Comparison of ENCODE assay signal across 7 mouse cellular contexts in genomic region chrX:73911156-73911555, GRCm38 (mm10). TPM values are rescaled to one million over a fixed set of nuclear protein-coding genes. Genes with fewer than 3 reads are reported as not detected.
A peak's percentile ranks its signal among the peaks of the same experiment; 100 is the strongest.
DNase-seq lines count a peak whose midpoint lies in the region; ATAC-seq and TF ChIP-seq lines count a peak whose summit lies in the region.

No protein-coding gene starts in this region.

- intact Hi-C loops in gastrocnemius, postnatal 14 days (cut with DNase I; ENCODE audit: low total_unique reads) = no loop called here

- peak overlapping the region; percentile 37 for H3K4me2 ChIP-seq in heart, postnatal 0 days (ENCODE audit: low read depth, low read length)
- H3K4me2 ChIP-seq in neural tube, embryonic 14.5 days (ENCODE audit: low read depth, low read length) = peak overlapping the region; percentile 26; the same call in 1 of the 2 replicates

- no peak for TF ChIP-seq CTCF in MEL (IDR thresholded peaks at IDR 0.05 in 2 of 3, conservative IDR thresholded peaks at IDR 0.05 in 1 of 3; ENCODE audit: control insufficient read depth in 1 of 3, insufficient read depth in 1 of 3, low read depth in 2 of 3, low read length in 3 of 3, poor library complexity in 1 of 3, severe bottlenecking in 1 of 3)
- TF ChIP-seq CTCF in heart, postnatal 0 days (IDR thresholded peaks at IDR 0.05; ENCODE audit: low read depth) = no peak
- no peak for TF ChIP-seq CTCF in liver, adult 2 months (IDR thresholded peaks at IDR 0.05; ENCODE audit: low read depth, low read length)

- TF ChIP-seq POLR2A in MEL (IDR thresholded peaks at IDR 0.05; ENCODE audit: control insufficient read depth in 1 of 2, insufficient read depth in 1 of 2, low read depth in 1 of 2, low read length in 2 of 2, poor library complexity in 1 of 2) = peak in 1 of 2 experiments; percentile 51; a peak in 1 of 4 replicates
- no peak for TF ChIP-seq POLR2A in liver, adult 2 months (IDR thresholded peaks at IDR 0.05; ENCODE audit: extremely low read depth, insufficient read depth, low read length)

- peaks cover 15 to 32% of the 10 kb centered on the region in 2 experiments for H3K4me1 ChIP-seq in MEL (ENCODE audit: control insufficient read depth in 1 of 2, insufficient read depth in 2 of 2, low read length in 2 of 2)
- no peaks in the 10 kb centered on the region for H3K4me1 ChIP-seq in heart, postnatal 0 days (ENCODE audit: control insufficient read depth, insufficient read depth)
- H3K4me1 ChIP-seq in liver, adult 2 months (ENCODE audit: control insufficient read depth, insufficient read depth, low read length) = peaks cover 5% of the 10 kb centered on the region
- H3K4me1 ChIP-seq in neural tube, embryonic 14.5 days (ENCODE audit: control insufficient read depth, insufficient read depth, low read length) = no peaks in the 10 kb centered on the region

- peak overlapping the region; percentile 61 to 63 for H3K4me3 ChIP-seq in MEL (ENCODE audit: control insufficient read depth in 1 of 2, insufficient read depth in 1 of 2, low read depth in 2 of 2, low read length in 2 of 2)
- peak overlapping the region; percentile 21; the same call in 1 of the 2 replicates for H3K4me3 ChIP-seq in heart, postnatal 0 days (ENCODE audit: low read depth, low read length)
- peak overlapping the region; percentile 65 for H3K4me3 ChIP-seq in liver, adult 2 months (ENCODE audit: insufficient read depth, low read depth, low read length)
- no peak overlapping the region for H3K4me3 ChIP-seq in neural tube, embryonic 14.5 days (ENCODE audit: low read depth, low read length)

- no peak for TF ChIP-seq RAD21 in MEL (IDR thresholded peaks at IDR 0.05; ENCODE audit: low read depth, low read length)

- peaks cover 2% of the 10 kb centered on the region for H3K79me2 ChIP-seq in MEL (ENCODE audit: control insufficient read depth, insufficient read depth, low read length, poor library complexity)
- H3K79me2 ChIP-seq in liver, adult 2 months (ENCODE audit: control insufficient read depth, insufficient read depth, low read length) = no peaks in the 10 kb centered on the region

- H3K27ac ChIP-seq in MEL (ENCODE audit: control insufficient read depth, low read depth, low read length) = peak overlapping the region; percentile 90
- H3K27ac ChIP-seq in heart, postnatal 0 days (ENCODE audit: low read depth) = peak overlapping the region; percentile 53; the same call in 1 of the 2 replicates
- H3K27ac ChIP-seq in liver, adult 2 months (replicated peaks; ENCODE audit: insufficient read depth, low read depth, low read length) = peak overlapping the region; percentile 68
- no peak overlapping the region for H3K27ac ChIP-seq in neural tube, embryonic 14.5 days (ENCODE audit: low read depth, low read length)

- H3K9me3 ChIP-seq in MEL (replicated peaks; ENCODE audit: insufficient read depth, low read length) = no peaks in the 10 kb centered on the region
- H3K9me3 ChIP-seq in heart, postnatal 0 days (replicated peaks; ENCODE audit: control insufficient read depth, low read length) = no peaks in the 10 kb centered on the region
- no peaks in the 10 kb centered on the region for H3K9me3 ChIP-seq in neural tube, embryonic 14.5 days (ENCODE audit: control insufficient read depth, low read length)

- H3K36me3 ChIP-seq in MEL (ENCODE audit: control insufficient read depth in 1 of 2, insufficient read depth in 2 of 2, low read length in 2 of 2) = peaks cover 0 to 35% of the 10 kb centered on the region in 2 experiments; a peak in 2 of 4 replicates
- no peaks in the 10 kb centered on the region for H3K36me3 ChIP-seq in heart, postnatal 0 days (replicated peaks; ENCODE audit: control insufficient read depth, insufficient read depth, low read length)
- H3K36me3 ChIP-seq in liver, adult 2 months (ENCODE audit: control insufficient read depth, insufficient read depth, low read length) = no peaks in the 10 kb centered on the region
- H3K36me3 ChIP-seq in neural tube, embryonic 14.5 days (ENCODE audit: control insufficient read depth, insufficient read depth, low read length) = no peaks in the 10 kb centered on the region

- 31% methylated on average over 20 of the region's 26 CpGs for WGBS in heart, postnatal 0 days
- WGBS in liver, adult 2 months = 7% methylated on average over 24 of the region's 26 CpGs
- 20% methylated on average over 22 of the region's 26 CpGs for WGBS in neural tube, embryonic 14.5 days

- peak; percentile 5 for ATAC-seq in CD4-positive, CD25-positive, alpha-beta regulatory T cell, adult 4 months
- no peak for ATAC-seq in heart, postnatal 0 days (ENCODE audit: insufficient read depth, low read depth)
- ATAC-seq in neural tube, embryonic 14.5 days (ENCODE audit: low read depth) = no peak

- peak; percentile 68 for DNase-seq in MEL (ENCODE audit: low read depth, low spot score)
- no peak for DNase-seq in heart, postnatal 0 days (ENCODE audit: low spot score)
- DNase-seq in liver, adult 2 months (ENCODE audit: extremely low read depth, low read depth, low spot score) = no peak
- no peak for DNase-seq in Muller cell, postnatal 12 days (ENCODE audit: inconsistent ontology term)
- no peak for DNase-seq in gastrocnemius, postnatal 14 days

- no peak for TF ChIP-seq EP300 in MEL (IDR thresholded peaks at IDR 0.05; ENCODE audit: low read depth in 1 of 2, low read length in 2 of 2)
- no peak for TF ChIP-seq EP300 in heart, postnatal 0 days (IDR thresholded peaks at IDR 0.05; ENCODE audit: low read depth)

- no peaks in the 10 kb centered on the region for H3K27me3 ChIP-seq in MEL (ENCODE audit: control insufficient read depth in 1 of 2, insufficient read depth in 2 of 2, low read length in 2 of 2)
- no peaks in the 10 kb centered on the region for H3K27me3 ChIP-seq in heart, postnatal 0 days (ENCODE audit: control insufficient read depth, insufficient read depth, low read length)
- H3K27me3 ChIP-seq in liver, adult 2 months (ENCODE audit: control insufficient read depth, insufficient read depth, low read length) = no peaks in the 10 kb centered on the region
- no peaks in the 10 kb centered on the region for H3K27me3 ChIP-seq in neural tube, embryonic 14.5 days (ENCODE audit: control insufficient read depth, insufficient read depth, low read length)

- peak overlapping the region; percentile 73 for H3K9ac ChIP-seq in MEL (ENCODE audit: control insufficient read depth, low read depth, low read length, poor library complexity, severe bottlenecking)
- H3K9ac ChIP-seq in heart, postnatal 0 days (replicated peaks; ENCODE audit: low read depth, low read length) = no peak overlapping the region
- peak overlapping the region; percentile 70 for H3K9ac ChIP-seq in liver, adult 2 months (ENCODE audit: low read depth, low read length)
- H3K9ac ChIP-seq in neural tube, embryonic 14.5 days (replicated peaks; ENCODE audit: low read depth, low read length) = no peak overlapping the region

RNA-seq across cellular contexts. Expression of gene Arhgap4, which starts 10.5 kb away (rescaled TPM):
- polyA plus RNA-seq in CD4-positive, CD25-positive, alpha-beta regulatory T cell, adult 4 months (2017; shearing (Covaris generic)) = 100 to 1,000 TPM; 162 to 239 TPM
- 9.6 and 10.3 TPM in 2 replicates for total RNA-seq in MEL (2012; rRNA removed)
- polyA plus RNA-seq in MEL (2012; ENCODE audit: insufficient read depth in 1 of 2, insufficient read length in 2 of 2, low read depth in 1 of 2, low replicate concordance in 2 of 2, missing spikeins in 1 of 2) = 10 to 100 TPM in 1 of 2 experiments, not detected in 1; 24.5 TPM
- total RNA-seq in heart, postnatal 0 days (2014; rRNA removed; ENCODE audit: low replicate concordance) = 0.23 and 6.5 TPM in 2 replicates
- 0.51 and 0.72 TPM in 2 replicates for polyA plus RNA-seq in heart, postnatal 0 days (2015; fragmentation: Nextera tagmentation; extraction: Ambion mirVana)
- 3.4 and 3.6 TPM in 2 replicates for total RNA-seq in liver, adult 2 months (2014; rRNA removed)
- polyA plus RNA-seq in liver, adult 2 months (2012; rRNA removed) = 4.8 and 8.6 TPM in 2 replicates
- polyA plus RNA-seq in neural tube, embryonic 14.5 days (2014; fragmentation: Nextera tagmentation; extraction: Ambion mirVana) = 3.3 and 3.8 TPM in 2 replicates
- total RNA-seq in gastrocnemius, postnatal 14 days (2021) = under 1 TPM; 0.55 to 0.66 TPM

RNA-seq across cellular contexts. Expression of gene Naa10, which starts 10.6 kb away (rescaled TPM):
- 100 to 1,000 TPM; 181 to 200 TPM for polyA plus RNA-seq in CD4-positive, CD25-positive, alpha-beta regulatory T cell, adult 4 months (2017; shearing (Covaris generic))
- 155 and 174 TPM in 2 replicates for total RNA-seq in MEL (2012; rRNA removed)
- polyA plus RNA-seq in MEL (2012; ENCODE audit: insufficient read depth in 1 of 2, insufficient read length in 2 of 2, low read depth in 1 of 2, low replicate concordance in 2 of 2, missing spikeins in 1 of 2) = 100 to 1,000 TPM; 253 to 417 TPM
- total RNA-seq in heart, postnatal 0 days (2014; rRNA removed; ENCODE audit: low replicate concordance) = 62.5 and 95.3 TPM in 2 replicates
- polyA plus RNA-seq in heart, postnatal 0 days (2015; fragmentation: Nextera tagmentation; extraction: Ambion mirVana) = 95.2 and 98.5 TPM in 2 replicates
- 44.6 and 46.8 TPM in 2 replicates for total RNA-seq in liver, adult 2 months (2014; rRNA removed)
- 51.7 and 55.9 TPM in 2 replicates for polyA plus RNA-seq in liver, adult 2 months (2012; rRNA removed)
- 94.5 and 106 TPM in 2 replicates for polyA plus RNA-seq in neural tube, embryonic 14.5 days (2014; fragmentation: Nextera tagmentation; extraction: Ambion mirVana)
- 10 to 100 TPM; 58.8 to 66.1 TPM for total RNA-seq in gastrocnemius, postnatal 14 days (2021)

RNA-seq across cellular contexts. Expression of gene L1cam, which starts 15.3 kb away (rescaled TPM):
- 10 to 100 TPM in 1 of 2 experiments, 1 to 10 TPM in 1; 7.3 to 13.0 TPM for polyA plus RNA-seq in CD4-positive, CD25-positive, alpha-beta regulatory T cell, adult 4 months (2017; shearing (Covaris generic))
- 0.52 and 0.73 TPM in 2 replicates for total RNA-seq in MEL (2012; rRNA removed)
- polyA plus RNA-seq in MEL (2012; ENCODE audit: insufficient read depth in 1 of 2, insufficient read length in 2 of 2, low read depth in 1 of 2, low replicate concordance in 2 of 2, missing spikeins in 1 of 2) = under 1 TPM in 1 of 2 experiments, not detected in 1; 0.96 TPM
- total RNA-seq in heart, postnatal 0 days (2014; rRNA removed; ENCODE audit: low replicate concordance) = 0.42 and 0.50 TPM in 2 replicates
- 0.05 and 0.15 TPM in 2 replicates for polyA plus RNA-seq in heart, postnatal 0 days (2015; fragmentation: Nextera tagmentation; extraction: Ambion mirVana)
- total RNA-seq in liver, adult 2 months (2014; rRNA removed) = 0.09 and 0.47 TPM in 2 replicates
- polyA plus RNA-seq in liver, adult 2 months (2012; rRNA removed) = 0.06 and 0.17 TPM in 2 replicates
- polyA plus RNA-seq in neural tube, embryonic 14.5 days (2014; fragmentation: Nextera tagmentation; extraction: Ambion mirVana) = 107 and 136 TPM in 2 replicates
- 1 to 10 TPM; 1.4 to 1.5 TPM for total RNA-seq in gastrocnemius, postnatal 14 days (2021)

RNA-seq across cellular contexts. Expression of gene Avpr2, which starts 19.3 kb away (rescaled TPM):
- polyA plus RNA-seq in CD4-positive, CD25-positive, alpha-beta regulatory T cell, adult 4 months (2017; shearing (Covaris generic)) = 1 to 10 TPM; 2.6 to 3.3 TPM
- 0.10 and 0.35 TPM in 2 replicates for total RNA-seq in MEL (2012; rRNA removed)
- polyA plus RNA-seq in MEL (2012; ENCODE audit: insufficient read depth in 1 of 2, insufficient read length in 2 of 2, low read depth in 1 of 2, low replicate concordance in 2 of 2, missing spikeins in 1 of 2) = under 1 TPM in 1 of 2 experiments, not detected in 1; 0.49 TPM
- total RNA-seq in heart, postnatal 0 days (2014; rRNA removed; ENCODE audit: low replicate concordance) = not detected in 2 replicates
- not detected in 2 replicates for polyA plus RNA-seq in heart, postnatal 0 days (2015; fragmentation: Nextera tagmentation; extraction: Ambion mirVana)
- not detected in 2 replicates for total RNA-seq in liver, adult 2 months (2014; rRNA removed)
- polyA plus RNA-seq in liver, adult 2 months (2012; rRNA removed) = not detected in 2 replicates
- 0.09 TPM in 1 of 2 replicates, not detected in the other for polyA plus RNA-seq in neural tube, embryonic 14.5 days (2014; fragmentation: Nextera tagmentation; extraction: Ambion mirVana)
- total RNA-seq in gastrocnemius, postnatal 14 days (2021) = not detected

RNA-seq across cellular contexts. Expression of gene Renbp, which starts 19.5 kb away (rescaled TPM):
- 10 to 100 TPM in 1 of 2 experiments, 1 to 10 TPM in 1; 6.4 to 15.1 TPM for polyA plus RNA-seq in CD4-positive, CD25-positive, alpha-beta regulatory T cell, adult 4 months (2017; shearing (Covaris generic))
- total RNA-seq in MEL (2012; rRNA removed) = 18.8 and 22.7 TPM in 2 replicates
- polyA plus RNA-seq in MEL (2012; ENCODE audit: insufficient read depth in 1 of 2, insufficient read length in 2 of 2, low read depth in 1 of 2, low replicate concordance in 2 of 2, missing spikeins in 1 of 2) = 10 to 100 TPM in 1 of 2 experiments, not detected in 1; 38.0 TPM
- 16.5 and 43.5 TPM in 2 replicates for total RNA-seq in heart, postnatal 0 days (2014; rRNA removed; ENCODE audit: low replicate concordance)
- polyA plus RNA-seq in heart, postnatal 0 days (2015; fragmentation: Nextera tagmentation; extraction: Ambion mirVana) = 35.9 and 38.8 TPM in 2 replicates
- total RNA-seq in liver, adult 2 months (2014; rRNA removed) = 4.1 and 8.5 TPM in 2 replicates
- 2.1 and 2.9 TPM in 2 replicates for polyA plus RNA-seq in liver, adult 2 months (2012; rRNA removed)
- polyA plus RNA-seq in neural tube, embryonic 14.5 days (2014; fragmentation: Nextera tagmentation; extraction: Ambion mirVana) = 6.5 and 7.9 TPM in 2 replicates
- total RNA-seq in gastrocnemius, postnatal 14 days (2021) = 1 to 10 TPM; 3.8 to 4.2 TPM

Comparison
In these comparisons a context has a peak if more than half of its experiments do, and no peak if none do; other contexts are left out.
1. H3K9ac ChIP-seq: peak in MEL (single experiment) and liver, adult 2 months (single experiment); none in heart, postnatal 0 days (single experiment) and neural tube, embryonic 14.5 days (single experiment).
2. RNA of gene Arhgap4, which starts 10.5 kb away (polyA plus RNA-seq): 162 to 239 TPM in CD4-positive, CD25-positive, alpha-beta regulatory T cell, adult 4 months; 24.5 TPM in MEL, 4.8 to 8.6 TPM in liver, adult 2 months, 3.3 to 3.8 TPM in neural tube, embryonic 14.5 days and 0.51 to 0.72 TPM in heart, postnatal 0 days; every median in the first group is over 4 times any median in the second.